Mouse (Mus musculus) bone marrow macrophage, adult 2 months (primary cell): ENCODE data around the gene Olfr1061.
"Not testable (repeated sequence)": the region's sequence is repeated elsewhere in the genome, so short reads cannot be mapped to it uniquely, and the experiment has no call there.

Experiments
- CTCF ChIP-seq: IDR thresholded peaks from 2 replicates; pipeline ENCODE4 v1.5.1; 2012; ENCODE audit warnings: low read depth, mild to moderate bottlenecking, low read length, moderate library complexity
- POLR2A ChIP-seq: IDR thresholded peaks from 2 replicates; pipeline ENCODE4 v1.6.1; 2012; ENCODE audit warnings: mild to moderate bottlenecking, low read depth, low read length, borderline replicate concordance

DNA sequence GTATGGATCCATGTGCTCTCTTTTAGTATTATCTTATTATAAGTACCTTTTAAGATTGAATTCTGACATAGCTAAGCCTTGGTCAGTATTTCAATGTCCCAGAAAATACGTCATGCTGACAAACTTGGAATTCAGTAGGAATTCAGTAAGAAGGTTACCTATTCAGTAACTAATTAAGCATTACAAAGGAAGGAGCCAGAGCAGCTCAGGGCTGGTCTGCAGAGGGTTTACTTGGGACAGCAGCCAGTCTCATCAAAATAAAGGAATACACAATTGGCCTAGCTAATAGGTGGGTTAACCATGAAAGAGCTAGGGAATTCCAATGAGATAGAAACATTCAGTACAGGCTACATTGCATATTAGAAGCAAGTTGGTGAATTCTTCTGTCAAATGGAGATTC lies 28.3 kb upstream of the Olfr1061 start:
- not testable (repeated sequence) for TF ChIP-seq CTCF, POLR2A
